Comparison of ENCODE assay signal across 20 mouse cellular contexts in genomic region chr16:84770891-84771290, GRCm38 (mm10).
"Had no signal": no experiment of that assay in that cellular context is flagged by ENCODE, and none has a peak within 500 bp of the region (broad histone marks: within the 10 kb centered on the region; RNA-seq: fewer than 3 reads in every experiment).

No protein-coding gene starts in this region.

- H3K9ac ChIP-seq: kidney, embryonic 15.5 days; limb, embryonic 12.5 days; limb, embryonic 15.5 days; liver, embryonic 14.5 days; liver, postnatal 0 days; lung, embryonic 15.5 days; neural tube, embryonic 12.5 days; neural tube, embryonic 15.5 days had no signal

- H3K9me3 ChIP-seq: kidney, embryonic 15.5 days; limb, embryonic 12.5 days; limb, embryonic 15.5 days; lung, embryonic 15.5 days; megakaryocyte, embryonic 14.5 days; midbrain, embryonic 10.5 days; neural tube, embryonic 12.5 days; neural tube, embryonic 15.5 days had no signal

- H3K27ac ChIP-seq: kidney, embryonic 15.5 days; limb, embryonic 12.5 days; limb, embryonic 15.5 days; liver, embryonic 14.5 days; lung, embryonic 15.5 days; midbrain, embryonic 10.5 days; neural tube, embryonic 12.5 days; neural tube, embryonic 15.5 days; stomach, postnatal 0 days had no signal

- H3K4me1 ChIP-seq: neural tube, embryonic 12.5 days had no signal

- H3K4me3 ChIP-seq: kidney, embryonic 15.5 days; limb, embryonic 12.5 days; limb, embryonic 15.5 days; lung, embryonic 15.5 days; megakaryocyte, embryonic 14.5 days; midbrain, embryonic 10.5 days; neural tube, embryonic 12.5 days; neural tube, embryonic 15.5 days had no signal

- H3K36me3 ChIP-seq: kidney, embryonic 15.5 days; limb, embryonic 12.5 days; limb, embryonic 15.5 days; lung, embryonic 15.5 days; midbrain, embryonic 10.5 days; neural tube, embryonic 12.5 days; neural tube, embryonic 15.5 days had no signal

- DNase-seq: kidney, adult 8-10 months; kidney, postnatal 10 days; kidney, postnatal 36 days; left cerebral cortex, postnatal 4 days; liver, postnatal 0 days; midbrain, embryonic 14.5 days; right cerebral cortex, adult 18-20 months; right cerebral cortex, postnatal 14 days; right cerebral cortex, postnatal 4 days; thymus, postnatal 36 days had no signal
